Mouse (Mus musculus) olfactory bulb, adult 2 months (tissue): ENCODE data around the gene Cask.

ENCODE experiments used
- CTCF ChIP-seq: fragments of 200-500 bp; IDR thresholded peaks from 2 replicates; pipeline ENCODE4 v1.5.1; 2012; ENCODE audit warnings: low read depth, mild to moderate bottlenecking, low read length, moderate library complexity; ENCODE audit not compliant: insufficient read depth
- POLR2A ChIP-seq: fragments of 200-500 bp; IDR thresholded peaks from 2 replicates; pipeline ENCODE4 v1.6.1; 2012; ENCODE audit warnings: mild to moderate bottlenecking, low read depth, low read length, moderate library complexity; ENCODE audit not compliant: insufficient read depth

DNA sequence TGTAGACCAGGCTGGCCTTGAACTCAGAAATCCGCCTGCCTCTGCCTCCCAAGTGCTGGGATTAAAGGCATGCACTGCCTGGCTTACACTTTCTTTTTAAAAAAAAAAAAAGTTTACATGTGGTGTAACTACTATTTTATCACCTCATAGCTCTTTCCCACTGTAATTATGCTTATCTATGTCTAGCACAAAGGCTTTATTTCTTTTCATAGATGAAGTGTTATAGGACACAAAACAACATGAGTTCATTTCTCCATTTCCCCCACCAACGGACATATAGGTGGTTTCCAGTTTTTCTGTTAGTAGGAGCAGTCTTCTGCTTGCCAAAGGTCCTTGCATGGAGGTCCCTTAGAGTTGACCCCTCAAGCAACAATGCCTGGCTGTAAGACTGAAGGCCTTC, 199.3 kb downstream of the Cask start:
- TF ChIP-seq CTCF (no peak), POLR2A (no peak)
